Mouse (Mus musculus) heart, postnatal 0 days (tissue): Measurements from ENCODE around the gene Susd6. TPM values are rescaled to one million over a fixed set of nuclear protein-coding genes. Genes with fewer than 3 reads are reported as not detected.

ENCODE experiments used
- ATAC-seq: fragments of 200-750 bp; cut with Nextera tagmentation; 2 replicates; pipeline ENCODE4 v1.8.0; 2017; ENCODE audit warnings: low read depth, moderate number of reproducible peaks, moderate library complexity; ENCODE audit not compliant: insufficient read depth
- DNase-seq: peaks from one replicate; pipeline ENCODE4 v3.0.0-alpha.2; 2016; ENCODE audit warnings: low spot score
- H3K27ac ChIP-seq: fragments of 300-500 bp; sonication (generic); 2 replicates; pipeline ENCODE4 v1.5.1; 2014; ENCODE audit warnings: low read depth, mild to moderate bottlenecking
- H3K27me3 ChIP-seq: fragments of 300-500 bp; sonication (generic); 2 replicates; pipeline ENCODE4 v1.6.1; 2014; ENCODE audit warnings: low read length, mixed read lengths; ENCODE audit not compliant: control insufficient read depth, insufficient read depth
- H3K36me3 ChIP-seq: fragments of 300-500 bp; sonication (generic); replicated peaks from 2 replicates; pipeline ENCODE4 v1.6.1; 2014; ENCODE audit warnings: low read length, mixed read lengths; ENCODE audit not compliant: control insufficient read depth, insufficient read depth
- H3K4me1 ChIP-seq: fragments of 300-500 bp; sonication (generic); 2 replicates; pipeline ENCODE4 v1.6.1; 2014; ENCODE audit warnings: antibody characterized with exemption; ENCODE audit not compliant: control insufficient read depth, insufficient read depth
- H3K4me2 ChIP-seq: fragments of 300-500 bp; sonication (generic); 2 replicates; pipeline ENCODE4 v1.6.1; 2014; ENCODE audit warnings: low read depth, mild to moderate bottlenecking, low read length, moderate library complexity
- H3K4me3 ChIP-seq: fragments of 300-500 bp; sonication (generic); 2 replicates; pipeline ENCODE4 v1.5.1; 2014; ENCODE audit warnings: low read depth, low read length
- H3K9ac ChIP-seq: fragments of 300-500 bp; sonication (generic); replicated peaks from 2 replicates; pipeline ENCODE4 v1.6.1; 2014; ENCODE audit warnings: low read depth, low read length, mixed read lengths
- H3K9me3 ChIP-seq: fragments of 300-500 bp; sonication (generic); replicated peaks from 2 replicates; pipeline ENCODE4 v1.6.1; 2016; ENCODE audit warnings: low read length; ENCODE audit not compliant: control insufficient read depth
- CTCF ChIP-seq: IDR thresholded peaks from 2 replicates; pipeline ENCODE4 v1.5.1; 2016; ENCODE audit warnings: antibody characterized with exemption, control low read depth, low read depth
- EP300 ChIP-seq: IDR thresholded peaks from 2 replicates; pipeline ENCODE4 v1.6.1; 2016; ENCODE audit warnings: antibody characterized with exemption, low read depth
- WGBS: fragments of 180-500 bp; shearing (Covaris S2); extraction: QIAGEN DNeasy Blood & Tissue Kit; methylation state at CpG from one replicate; pipeline ENCODE4 v1.1.7; 2014; 5-methylcytosine and 5-hydroxymethylcytosine counted together
- polyA plus RNA-seq: library from polyadenylated mRNA; unstranded; fragments of >200 nt; fragmentation: Nextera tagmentation; extraction: Ambion mirVana; gene quantifications from 2 replicates; pipeline ENCODE4 v1.2.1, GENCODE M21; 2015
- total RNA-seq: library from RNA; depleted of rRNA; stranded (reverse); fragments of >200 nt; gene quantifications from 2 replicates; pipeline ENCODE4 v1.2.3, GENCODE M21; 2014; ENCODE audit warnings: low replicate concordance

Susd6 gene
- total and polyA plus RNA-seq, 2 experiments from 2014 or later, result 15.4 to 50.6 TPM

- no peak overlapping the region for H3K4me2 ChIP-seq
- H3K9ac ChIP-seq, result no peak overlapping the region
- DNase-seq, result no peak
- no peak overlapping the region for H3K4me3 ChIP-seq
- 100% methylated on average over 1 of the region's 1 CpGs for WGBS
- H3K36me3 ChIP-seq, result no peaks in the 10 kb centered on the region
- no peaks in the 10 kb centered on the region for H3K9me3 ChIP-seq
- no peak for ATAC-seq
- no peak overlapping the region for H3K27ac ChIP-seq
- H3K4me1 ChIP-seq, result peaks cover 14% of the 10 kb centered on the region
- TF ChIP-seq EP300 (no peak), CTCF (no peak)
- H3K27me3 ChIP-seq, result no peaks in the 10 kb centered on the region
Measured at GRCm38 (mm10) chr12:80801443-80801842, 11.1 kb downstream of the Susd6 start.

- DNase-seq, result no peak
- no peaks in the 10 kb centered on the region for H3K36me3 ChIP-seq
Measured at GRCm38 (mm10) chr12:80803924-80804323, 13.6 kb downstream of the Susd6 start.

GRCm38 (mm10) chr12:80804861-80805428 lies 14.6 kb downstream of the Susd6 start:
- no peaks in the 10 kb centered on the region for H3K27me3 ChIP-seq
- WGBS, result 79% methylated on average over 6 of the region's 6 CpGs
- ATAC-seq (no peak), DNase-seq (no peak)
- TF ChIP-seq EP300, result no peak
- TF ChIP-seq CTCF, result no peak
- H3K4me2 ChIP-seq, result no peak overlapping the region
- no peak overlapping the region for H3K27ac ChIP-seq
- H3K9ac ChIP-seq, result no peak overlapping the region
- H3K9me3 ChIP-seq, result no peaks in the 10 kb centered on the region
- H3K36me3 ChIP-seq, result no peaks in the 10 kb centered on the region
- H3K4me1 ChIP-seq, result peaks cover 39% of the 10 kb centered on the region
- H3K4me3 ChIP-seq, result no peak overlapping the region

More at GRCm38 (mm10) chr12:80803924-80804323, 13.6 kb downstream of the Susd6 start:
- no peak overlapping the region for H3K4me2 ChIP-seq
- H3K4me1 ChIP-seq, result peaks cover 29% of the 10 kb centered on the region
- no peak overlapping the region for H3K4me3 ChIP-seq
- peak overlapping the region; percentile 7; the same call in 1 of the 2 replicates for H3K27ac ChIP-seq
- no peak overlapping the region for H3K9ac ChIP-seq
- H3K9me3 ChIP-seq, result no peaks in the 10 kb centered on the region
- H3K27me3 ChIP-seq, result no peaks in the 10 kb centered on the region
- TF ChIP-seq CTCF (no peak), EP300 (no peak)
- WGBS, result 25% methylated on average over 3 of the region's 3 CpGs
- ATAC-seq, result no peak

- Histone ChIP-seq H3K4me1 (peaks cover 64% of the 10 kb centered on the region), H3K4me3 (no peak overlapping the region), H3K9ac (no peak overlapping the region), H3K27ac (no peak overlapping the region), H3K9me3 (no peaks in the 10 kb centered on the region), H3K27me3 (no peaks in the 10 kb centered on the region), H3K4me2 (no peak overlapping the region), H3K36me3 (no peaks in the 10 kb centered on the region)
- WGBS, result 69% methylated on average over 2 of the region's 2 CpGs
- no peak for TF ChIP-seq EP300
- no peak for TF ChIP-seq CTCF
- peak; percentile 36; the same call in 1 of the 2 replicates for ATAC-seq
- DNase-seq, result no peak
Measured at GRCm38 (mm10) chr12:80807451-80808085, 17.3 kb downstream of the Susd6 start.

- H3K4me1 ChIP-seq, result peaks cover 66% of the 10 kb centered on the region
- WGBS, result 32% methylated on average over 2 of the region's 2 CpGs
- no peak overlapping the region for H3K27ac ChIP-seq
- H3K4me3 ChIP-seq, result no peak overlapping the region
- no peak overlapping the region for H3K4me2 ChIP-seq
- ATAC-seq, result no peak
- H3K27me3 ChIP-seq, result no peaks in the 10 kb centered on the region
- no peaks in the 10 kb centered on the region for H3K36me3 ChIP-seq
- H3K9me3 ChIP-seq, result no peaks in the 10 kb centered on the region
- DNase-seq, result no peak
- no peak overlapping the region for H3K9ac ChIP-seq
- TF ChIP-seq EP300 (no peak), CTCF (no peak)
Measured at GRCm38 (mm10) chr12:80810005-80810404, 19.7 kb downstream of the Susd6 start.
